Mouse (Mus musculus) C2C12 (cell line): ENCODE measurements around the gene Zbed3.

Experiments
- CTCF ChIP-seq: IDR thresholded peaks from one replicate; pipeline ENCODE4 v1.5.1; 2011; ENCODE audit not compliant: control insufficient read depth, insufficient read depth, insufficient read length
- MYOD1 ChIP-seq: IDR thresholded peaks from one replicate; pipeline ENCODE4 v1.6.1; 2011; ENCODE audit warnings: low read depth; ENCODE audit not compliant: control insufficient read depth, insufficient read length

- no peak for TF ChIP-seq CTCF
- TF ChIP-seq MYOD1, result no peak
Observed at GRCm38 (mm10) chr13:95307100-95307655, 16.2 kb upstream of the Zbed3 start.
